Mouse (Mus musculus) G1E-ER4 (cell line): ENCODE results near the gene Polr2l. TPM values are rescaled to one million over a fixed set of nuclear protein-coding genes. Genes with fewer than 3 reads are reported as not detected.

Experiments used
- GATA1 ChIP-seq: IDR thresholded peaks from one replicate; pipeline ENCODE4 v1.8.0; 2012; ENCODE audit warnings: low read length, inconsistent platforms
- polyA plus RNA-seq: library from polyadenylated mRNA; stranded (reverse); fragments of >175 nt; gene quantifications from 2 replicates; pipeline ENCODE4 v1.2.3, GENCODE M21; 2012

The Polr2l gene
- polyA plus RNA-seq, 1 experiment, result 114 TPM

DNA sequence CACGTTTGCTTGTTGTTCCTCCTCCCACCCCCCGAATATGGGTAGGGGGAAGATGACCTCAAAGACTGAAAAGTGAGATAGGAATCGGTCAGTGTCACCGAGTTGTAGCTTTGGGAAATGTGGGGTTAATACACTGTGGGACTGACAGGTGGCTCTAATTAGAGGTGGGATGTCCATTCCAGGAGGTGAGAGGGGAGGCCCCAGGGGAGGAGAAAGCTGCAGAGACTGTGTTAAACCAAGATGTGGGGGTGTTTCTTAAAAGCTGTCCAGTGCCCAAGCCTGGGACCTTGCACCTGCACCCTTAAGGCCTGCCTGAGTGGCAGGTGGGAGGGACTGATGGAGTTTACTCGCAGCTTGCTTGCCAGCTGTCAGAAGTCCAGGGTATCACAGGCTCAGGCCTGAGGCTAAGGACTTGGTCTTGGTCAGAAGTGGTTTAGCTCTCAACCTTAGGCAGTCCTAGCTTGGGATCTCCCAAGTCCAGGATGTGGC is 12.6 kb downstream of the Polr2l start:
- no peak for TF ChIP-seq GATA1

GRCm38 (mm10) chr7:141461521-141462332 is 13.2 kb downstream of the Polr2l start:
- TF ChIP-seq GATA1, result no peak

DNA sequence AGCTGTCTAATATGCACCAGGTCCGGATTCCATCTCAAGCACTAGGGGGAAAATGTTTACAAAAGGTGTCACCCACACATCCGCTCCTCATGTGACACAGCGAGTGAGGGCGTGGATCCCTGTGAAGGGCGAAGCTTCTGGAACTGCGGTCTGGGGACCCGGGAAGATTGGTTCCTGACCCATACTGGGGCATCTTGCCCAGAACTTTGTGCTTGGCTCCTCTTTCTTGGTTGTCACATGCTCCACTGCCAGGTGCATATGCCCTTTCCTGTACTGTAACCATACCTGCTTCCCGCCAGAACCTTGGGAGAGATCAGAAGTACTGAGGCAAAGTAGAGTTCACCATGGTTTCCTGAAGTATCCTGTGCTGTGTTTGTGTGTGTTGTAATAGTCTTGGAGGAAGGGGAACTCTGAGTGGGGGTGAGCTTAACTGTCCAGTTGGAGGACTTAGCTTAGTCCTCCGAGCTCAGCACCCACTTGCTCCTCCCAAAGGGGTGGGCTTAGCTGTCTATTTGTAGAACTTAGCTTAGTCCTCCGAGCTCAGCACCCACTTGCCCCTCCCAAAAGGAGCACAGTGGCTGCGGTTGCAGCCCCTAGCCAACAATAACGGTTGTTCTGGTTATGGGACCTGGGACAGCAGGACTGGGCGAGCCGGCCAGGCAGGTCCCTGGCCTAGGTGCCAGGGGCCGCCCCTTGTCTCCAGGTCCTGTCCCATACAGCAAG is 14.4 kb downstream of the Polr2l start, which contains the start of gene Cracr2b:
Cracr2b (plus strand) TSS at position 704 of the 723 bp plus-strand sequence.
- no peak for TF ChIP-seq GATA1

- TF ChIP-seq GATA1, result no peak
These were observed 14.9 kb downstream of the Polr2l start for GRCm38 (mm10) chr7:141460001-141460390.

DNA sequence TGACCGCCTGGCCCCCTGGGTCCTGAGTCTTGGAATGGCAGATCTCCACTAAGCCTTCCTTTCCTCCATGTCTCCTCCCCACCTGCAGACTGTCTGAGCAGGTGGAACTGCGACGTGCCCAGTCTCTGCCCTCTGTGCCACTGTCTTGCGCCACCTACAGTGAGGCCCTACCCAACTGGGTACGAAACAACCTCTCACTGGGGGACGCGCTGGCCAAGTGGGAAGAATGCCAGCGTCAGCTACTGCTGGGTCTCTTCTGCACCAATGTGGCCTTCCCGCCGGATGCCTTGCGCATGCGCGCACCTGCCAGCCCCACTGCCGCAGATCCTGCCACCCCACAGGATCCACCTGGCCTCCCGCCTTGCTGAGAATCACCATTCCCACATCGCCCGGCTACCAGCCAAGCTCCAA is 15.6 kb downstream of the Polr2l start:
- no peak for TF ChIP-seq GATA1

DNA sequence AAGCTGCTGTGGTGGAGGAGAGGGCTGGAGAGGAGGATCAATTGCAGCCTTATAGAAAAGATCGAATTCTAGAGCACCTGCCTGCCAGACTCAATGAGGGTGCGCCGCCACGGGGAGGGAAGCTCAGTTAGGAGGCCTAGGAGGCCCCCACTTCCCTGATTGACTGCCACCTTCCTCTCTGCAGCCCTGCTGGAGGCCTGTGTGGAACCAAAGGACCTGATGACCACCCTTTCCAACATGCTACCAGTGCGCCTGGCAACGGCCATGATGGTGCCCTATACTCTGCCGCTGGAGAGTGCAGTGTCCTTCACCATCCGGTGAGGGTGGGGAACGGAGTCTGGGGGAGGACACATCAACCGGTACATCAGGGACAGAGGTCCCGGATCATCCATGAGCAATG is 16.3 kb downstream of the Polr2l start:
- TF ChIP-seq GATA1, result no peak

DNA sequence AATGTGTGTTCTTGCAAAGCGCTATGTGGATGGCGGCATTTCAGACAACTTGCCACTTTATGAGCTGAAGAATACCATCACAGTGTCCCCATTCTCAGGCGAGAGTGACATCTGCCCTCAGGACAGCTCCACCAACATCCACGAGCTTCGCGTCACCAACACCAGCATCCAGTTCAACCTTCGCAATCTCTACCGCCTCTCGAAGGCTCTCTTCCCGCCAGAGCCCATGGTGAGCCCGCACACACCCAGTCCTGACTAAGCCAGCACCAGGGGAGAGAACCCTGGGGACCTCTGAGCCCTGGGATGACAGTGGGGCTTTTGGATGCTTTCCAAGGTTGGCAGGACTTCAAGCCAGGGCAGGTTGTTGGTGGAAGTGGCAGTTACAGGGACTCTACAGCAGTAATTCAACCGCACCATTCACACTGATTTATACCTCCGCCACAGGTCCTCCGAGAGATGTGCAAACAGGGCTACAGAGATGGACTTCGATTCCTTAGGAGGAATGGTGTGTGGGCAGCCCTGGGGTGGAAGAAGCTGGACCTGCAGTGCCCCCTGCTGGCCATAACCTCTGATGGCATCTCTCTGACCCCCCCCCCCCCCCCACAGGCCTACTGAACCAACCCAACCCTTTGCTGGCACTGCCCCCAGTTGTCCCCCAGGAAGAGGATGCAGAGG is 16.8 kb downstream of the Polr2l start:
- no peak for TF ChIP-seq GATA1

- no peak for TF ChIP-seq GATA1
These were observed 17.7 kb downstream of the Polr2l start for GRCm38 (mm10) chr7:141457236-141457635.

DNA sequence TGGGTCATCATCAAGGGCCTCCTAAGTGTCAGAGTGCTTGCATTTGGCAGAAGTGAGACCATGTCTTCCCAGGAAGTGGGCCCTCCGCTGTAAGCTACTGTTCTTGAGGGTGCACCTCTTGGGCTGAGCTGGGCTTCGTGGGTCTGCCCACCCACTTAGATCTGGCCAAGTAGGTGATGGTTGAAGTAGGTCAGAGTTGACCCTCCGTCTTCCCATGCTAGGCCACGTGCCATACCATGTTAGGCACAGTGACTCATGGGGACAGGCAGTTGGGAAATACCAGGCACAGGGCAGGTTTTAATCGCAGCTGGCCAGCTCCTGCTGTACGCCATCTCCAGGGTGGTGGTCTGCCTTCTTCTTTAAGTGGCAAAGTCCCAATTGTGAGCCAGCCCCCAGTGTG is 18.2 kb downstream of the Polr2l start:
- no peak for TF ChIP-seq GATA1

GRCm38 (mm10) chr7:141455610-141456314 is 19.2 kb downstream of the Polr2l start:
- no peak for TF ChIP-seq GATA1

GRCm38 (mm10) chr7:141454967-141455551 is 19.9 kb downstream of the Polr2l start, which contains the start of gene Pnpla2:
Gene Pnpla2, plus strand, starts transcription at chr7:141455198.
- no peak for TF ChIP-seq GATA1

DNA sequence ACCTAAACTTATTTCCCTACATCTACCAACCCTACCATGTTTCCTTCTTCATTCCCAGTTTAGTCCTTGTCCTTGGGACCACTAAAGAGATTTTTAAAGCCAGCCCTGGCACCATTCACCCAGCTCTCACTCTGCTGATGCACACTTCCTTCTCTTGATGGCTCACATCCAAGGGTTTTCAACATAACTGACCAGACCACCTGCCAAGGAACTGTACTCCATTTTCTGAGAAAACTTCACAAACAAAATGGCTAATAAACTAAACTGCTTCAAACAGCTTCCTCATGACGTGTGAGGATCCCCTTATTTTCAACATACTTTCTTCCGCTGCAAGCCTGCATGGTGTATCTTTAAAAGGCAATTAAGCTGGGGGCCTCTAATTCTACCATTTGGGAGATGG is 21.3 kb downstream of the Polr2l start:
- no peak for TF ChIP-seq GATA1

GRCm38 (mm10) chr7:141451928-141452327 is 23.0 kb downstream of the Polr2l start:
- no peak for TF ChIP-seq GATA1

DNA sequence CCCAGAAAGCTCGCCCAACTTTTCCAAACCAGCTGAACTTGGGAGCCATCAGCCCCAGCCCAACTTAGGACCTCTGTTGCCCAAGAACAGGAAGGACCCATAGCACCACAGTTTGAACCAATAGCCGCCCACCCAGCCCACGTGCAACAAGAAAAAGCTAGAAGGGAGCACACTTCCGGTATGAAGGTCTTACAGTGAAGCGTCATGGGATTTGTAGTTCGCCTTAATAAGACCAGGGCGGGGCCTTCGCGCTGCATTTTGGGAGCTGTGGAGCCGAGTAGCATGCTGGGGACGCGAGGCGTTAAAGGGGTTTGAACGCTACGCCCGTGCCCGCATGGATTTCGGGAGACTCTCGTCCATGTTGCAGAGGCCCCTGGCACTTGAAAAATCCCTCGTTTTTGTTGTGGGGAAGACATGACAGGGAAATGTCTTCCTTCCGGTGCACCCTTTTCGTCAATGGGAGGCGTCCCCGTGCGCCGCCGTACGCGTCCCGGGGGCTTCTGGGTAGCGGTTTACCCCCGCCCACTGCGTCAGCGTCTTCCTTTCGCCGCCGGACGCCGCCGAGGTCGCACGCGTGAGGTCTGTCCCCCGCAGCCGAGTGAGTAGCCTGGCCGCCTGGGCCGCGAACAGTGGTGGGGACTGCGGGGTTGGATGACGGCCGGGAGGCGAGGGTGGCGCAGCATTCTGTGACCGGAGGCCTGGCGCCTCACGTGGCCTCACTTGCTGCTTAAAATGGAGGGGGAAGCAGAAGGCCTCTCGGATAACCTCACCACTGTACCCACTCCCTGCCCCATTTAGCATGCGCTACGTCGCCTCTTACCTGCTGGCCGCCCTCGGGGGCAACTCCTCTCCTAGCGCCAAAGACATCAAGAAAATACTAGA is 27.6 kb downstream of the Polr2l start, which contains the start of gene Rplp2:
Rplp2 (plus strand) TSS at position 261 of the 882 bp plus-strand sequence.
- no peak for TF ChIP-seq GATA1
